ENCODE assay signal across 15 mouse cellular contexts in genomic region chr1:189085245-189085644, GRCm38 (mm10).
DNase-seq lines count a peak whose midpoint lies in the region; ATAC-seq lines count a peak whose summit lies in the region.
"Had no signal": no experiment of that assay in that cellular context is flagged by ENCODE, and none has a peak within 500 bp of the region (broad histone marks: within the 10 kb centered on the region; RNA-seq: fewer than 3 reads in every experiment).

No protein-coding gene starts in this region.

- intact Hi-C loops in left cerebral cortex, postnatal 25 days (cut with DNase I), result no loop called here

- H3K4me1 ChIP-seq in embryonic facial prominence, embryonic 10.5 days, result peaks cover 6% of the 10 kb centered on the region
- H3K4me1 ChIP-seq: embryonic facial prominence, embryonic 12.5 days had no signal

- ATAC-seq in neutrophil, adult 5-6 weeks (ENCODE audit: extremely low read depth, insufficient number of reproducible peaks, low FRiP score, poor library complexity, severe bottlenecking), result peak; percentile 92

- DNase-seq in spleen, adult 12 weeks (ENCODE audit: low spot score), result peak; percentile 5
- no peak for DNase-seq in spleen, postnatal 14 days (ENCODE audit: low spot score in 2 of 2)
- peak; percentile 43 for DNase-seq in T-cell, adult 2 months (ENCODE audit: low spot score)
- no peak for DNase-seq in embryonic facial prominence, embryonic 10.5 days (ENCODE audit: low spot score)
- DNase-seq in layer of hippocampus, adult 11-12 months (ENCODE audit: low spot score), result no peak
- DNase-seq in left cerebral cortex, postnatal 25 days (ENCODE audit: low spot score in 2 of 2), result no peak
- DNase-seq: cerebellum, adult 9-11 months; kidney, adult 2 months; retina, postnatal 1 day had no signal

- H3K4me3 ChIP-seq in embryonic facial prominence, embryonic 10.5 days, result no peak overlapping the region
- H3K4me3 ChIP-seq: embryonic facial prominence, embryonic 12.5 days; heart, embryonic 10.5 days; hindbrain, embryonic 13.5 days; limb, embryonic 10.5 days; lung, embryonic 15.5 days had no signal

- no peaks in the 10 kb centered on the region for H3K27me3 ChIP-seq in embryonic facial prominence, embryonic 10.5 days (replicated peaks; ENCODE audit: low read depth, poor library complexity, severe bottlenecking)
- H3K27me3 ChIP-seq: embryonic facial prominence, embryonic 12.5 days; hindbrain, embryonic 13.5 days; lung, embryonic 15.5 days had no signal

- no peak overlapping the region for H3K27ac ChIP-seq in embryonic facial prominence, embryonic 10.5 days (replicated peaks)
- H3K27ac ChIP-seq: embryonic facial prominence, embryonic 12.5 days; heart, embryonic 10.5 days; hindbrain, embryonic 13.5 days; limb, embryonic 10.5 days; lung, embryonic 15.5 days had no signal

- WGBS in embryonic facial prominence, embryonic 10.5 days, result 84% methylated on average over 2 of the region's 2 CpGs

- H3K9me3 ChIP-seq in embryonic facial prominence, embryonic 10.5 days, result no peaks in the 10 kb centered on the region; the same call in 1 of the 2 replicates
- H3K9me3 ChIP-seq: embryonic facial prominence, embryonic 12.5 days; limb, embryonic 10.5 days had no signal

- H3K36me3 ChIP-seq in embryonic facial prominence, embryonic 10.5 days (replicated peaks), result no peaks in the 10 kb centered on the region
- H3K36me3 ChIP-seq: embryonic facial prominence, embryonic 12.5 days; heart, embryonic 10.5 days; hindbrain, embryonic 13.5 days; limb, embryonic 10.5 days; lung, embryonic 15.5 days had no signal

Comparison
In these comparisons a context has a peak if more than half of its experiments do, and no peak if none do; other contexts are left out.
1. DNase-seq: peak in spleen, adult 12 weeks (single experiment) and T-cell, adult 2 months (single experiment); none in spleen, postnatal 14 days (0 of 2), embryonic facial prominence, embryonic 10.5 days (single experiment), layer of hippocampus, adult 11-12 months (single experiment) and left cerebral cortex, postnatal 25 days (0 of 2).